Mouse (Mus musculus): ENCODE measurements at regions not wholly inside any gene's neighbourhood (a gene's known extent, or its start where the extent isn't known, plus 50 kb on each side); places are given as distances from the start of the nearest gene placed in this dataset.

DNA sequence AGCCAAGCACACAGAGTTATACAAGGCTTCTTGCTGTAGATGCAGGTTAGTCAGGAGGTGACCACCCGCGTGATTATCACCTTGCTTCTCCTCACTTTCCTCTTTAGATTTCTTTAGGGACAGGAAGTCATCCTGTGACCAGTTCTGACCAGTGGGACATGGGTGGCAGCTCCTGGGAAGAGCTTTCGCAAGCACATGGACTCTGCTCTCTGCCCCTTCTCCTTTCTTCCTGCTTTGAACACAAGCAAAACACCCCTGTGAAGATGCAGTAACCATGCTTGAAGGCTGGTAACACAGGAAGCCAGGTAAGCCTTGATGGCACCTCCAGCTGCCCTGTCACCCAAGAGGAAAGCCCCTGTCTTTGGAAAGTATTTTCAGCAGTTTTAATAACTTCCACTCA lies 64.7 kb upstream of the Zfp366 start:
- DNase-seq (ENCODE audit: low spot score) (no peak), ATAC-seq (ENCODE audit: low FRiP score, low read depth) (no peak)
- TF ChIP-seq POLR2A (IDR thresholded peaks at IDR 0.05; ENCODE audit: borderline replicate concordance, extremely low read depth, insufficient read depth, insufficient read length), result no peak
- Histone ChIP-seq H3K9ac (ENCODE audit: low read depth, low read length, severe bottlenecking) (no peak overlapping the region), H3K9me3 (ENCODE audit: control insufficient read depth, low read length) (no peaks in the 10 kb centered on the region), H3K4me2 (replicated peaks; ENCODE audit: low read depth, low read length, severe bottlenecking) (no peak overlapping the region), H3K36me3 (ENCODE audit: control insufficient read depth, insufficient read depth, low read length) (no peaks in the 10 kb centered on the region), H3K27me3 (ENCODE audit: control insufficient read depth, insufficient read depth, low read length) (no peaks in the 10 kb centered on the region), H3K4me1 (ENCODE audit: control insufficient read depth, insufficient read depth, low read length) (peaks cover 12% of the 10 kb centered on the region; the same call in 1 of the 2 replicates), H3K27ac (replicated peaks; ENCODE audit: low read depth, low read length) (no peak overlapping the region), H3K4me3 (replicated peaks; ENCODE audit: low read length) (no peak overlapping the region)
- WGBS, result 90% methylated on average over 3 of the region's 3 CpGs

DNA sequence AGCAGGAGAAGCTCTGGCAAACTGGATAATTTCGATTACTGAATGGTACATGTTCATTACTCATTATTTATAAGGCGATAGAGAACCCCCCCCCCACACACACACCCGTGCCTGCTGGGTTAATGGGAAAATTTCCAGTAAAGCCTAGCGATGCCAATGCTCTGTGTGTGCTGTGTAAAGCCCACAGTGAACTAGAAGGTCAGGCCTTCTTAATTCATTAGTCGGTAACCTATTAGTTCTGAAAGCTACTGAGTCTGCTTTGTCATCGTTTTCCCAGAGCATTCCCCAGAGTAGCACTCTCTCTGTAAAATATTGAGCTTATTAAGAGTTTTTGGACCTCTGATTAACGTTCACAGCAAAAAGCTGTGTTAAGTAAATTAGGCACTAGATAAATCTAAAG lies 65.7 kb upstream of the Zfp366 start:
- no peak overlapping the region for H3K4me2 ChIP-seq (replicated peaks; ENCODE audit: low read depth, low read length, severe bottlenecking)
- no peak overlapping the region for H3K4me3 ChIP-seq (replicated peaks; ENCODE audit: low read length)
- no peaks in the 10 kb centered on the region for H3K27me3 ChIP-seq (ENCODE audit: control insufficient read depth, insufficient read depth, low read length)
- no peak overlapping the region for H3K9ac ChIP-seq (ENCODE audit: low read depth, low read length, severe bottlenecking)
- H3K27ac ChIP-seq (replicated peaks; ENCODE audit: low read depth, low read length), result no peak overlapping the region
- no peaks in the 10 kb centered on the region for H3K36me3 ChIP-seq (ENCODE audit: control insufficient read depth, insufficient read depth, low read length)
- peaks cover 5% of the 10 kb centered on the region; the same call in 1 of the 2 replicates for H3K4me1 ChIP-seq (ENCODE audit: control insufficient read depth, insufficient read depth, low read length)
- no peaks in the 10 kb centered on the region for H3K9me3 ChIP-seq (ENCODE audit: control insufficient read depth, low read length)
- DNase-seq (ENCODE audit: low spot score), result no peak
- ATAC-seq (ENCODE audit: low FRiP score, low read depth), result no peak
- no peak for TF ChIP-seq POLR2A (IDR thresholded peaks at IDR 0.05; ENCODE audit: borderline replicate concordance, extremely low read depth, insufficient read depth, insufficient read length)
- 41% methylated on average over 7 of the region's 7 CpGs for WGBS

DNA sequence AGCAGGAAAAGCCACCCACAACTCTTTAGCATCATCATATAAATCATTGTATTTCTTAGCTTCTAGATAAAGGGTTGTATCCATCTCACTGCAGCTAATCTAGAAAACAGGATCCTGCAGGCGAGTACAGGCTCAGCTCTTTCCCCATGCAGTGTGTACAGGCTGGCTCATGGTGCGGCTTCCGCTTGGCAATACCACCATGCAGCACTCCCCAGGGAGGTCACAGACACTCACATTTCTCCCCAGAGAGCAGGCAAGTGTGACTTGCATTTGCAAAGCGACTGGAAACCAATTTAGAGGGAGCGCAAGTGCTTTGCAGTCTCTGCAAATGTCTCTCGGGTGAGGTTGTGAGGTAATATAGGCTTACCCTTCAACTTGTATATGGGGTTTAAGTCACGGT lies 69.1 kb upstream of the Zfp366 start:
- no peak for TF ChIP-seq POLR2A (IDR thresholded peaks at IDR 0.05; ENCODE audit: borderline replicate concordance, extremely low read depth, insufficient read depth, insufficient read length)
- H3K27ac ChIP-seq (replicated peaks; ENCODE audit: low read depth, low read length), result no peak overlapping the region
- H3K27me3 ChIP-seq (ENCODE audit: control insufficient read depth, insufficient read depth, low read length), result no peaks in the 10 kb centered on the region
- no peak overlapping the region for H3K4me3 ChIP-seq (replicated peaks; ENCODE audit: low read length)
- ATAC-seq (ENCODE audit: low FRiP score, low read depth) (no peak), DNase-seq (ENCODE audit: low spot score) (no peak)
- no peak overlapping the region for H3K9ac ChIP-seq (ENCODE audit: low read depth, low read length, severe bottlenecking)
- H3K4me2 ChIP-seq (replicated peaks; ENCODE audit: low read depth, low read length, severe bottlenecking), result no peak overlapping the region
- H3K36me3 ChIP-seq (ENCODE audit: control insufficient read depth, insufficient read depth, low read length), result no peaks in the 10 kb centered on the region
- 76% methylated on average over 7 of the region's 7 CpGs for WGBS
- no peaks in the 10 kb centered on the region for H3K4me1 ChIP-seq (ENCODE audit: control insufficient read depth, insufficient read depth, low read length)
- no peaks in the 10 kb centered on the region for H3K9me3 ChIP-seq (ENCODE audit: control insufficient read depth, low read length)

DNA sequence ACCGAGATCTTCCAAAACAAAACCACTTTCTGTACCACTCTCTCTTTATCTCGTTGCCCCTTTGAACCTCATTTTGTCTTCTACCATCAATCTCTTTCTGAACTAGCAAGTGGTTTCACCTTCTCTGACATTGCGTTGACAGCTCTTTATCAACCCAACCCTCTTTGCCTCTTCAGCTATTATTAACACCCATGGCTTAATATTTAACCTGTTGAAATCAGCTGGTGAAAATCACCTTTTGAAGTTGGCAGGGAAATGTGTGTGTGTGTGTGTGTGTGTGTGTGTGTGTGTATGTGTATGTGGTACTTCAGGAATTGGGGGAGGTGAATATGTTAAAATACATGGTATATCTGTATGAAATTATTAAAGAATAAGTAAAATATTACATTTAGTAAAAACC lies 70.1 kb upstream of the Zfp366 start:
- ATAC-seq (ENCODE audit: low FRiP score, low read depth), result no peak
- Histone ChIP-seq H3K4me3 (replicated peaks; ENCODE audit: low read length) (no peak overlapping the region), H3K4me2 (replicated peaks; ENCODE audit: low read depth, low read length, severe bottlenecking) (no peak overlapping the region), H3K27ac (replicated peaks; ENCODE audit: low read depth, low read length) (no peak overlapping the region), H3K9ac (ENCODE audit: low read depth, low read length, severe bottlenecking) (no peak overlapping the region), H3K27me3 (ENCODE audit: control insufficient read depth, insufficient read depth, low read length) (no peaks in the 10 kb centered on the region), H3K9me3 (ENCODE audit: control insufficient read depth, low read length) (no peaks in the 10 kb centered on the region), H3K36me3 (ENCODE audit: control insufficient read depth, insufficient read depth, low read length) (no peaks in the 10 kb centered on the region), H3K4me1 (ENCODE audit: control insufficient read depth, insufficient read depth, low read length) (no peaks in the 10 kb centered on the region)
- no peak for TF ChIP-seq POLR2A (IDR thresholded peaks at IDR 0.05; ENCODE audit: borderline replicate concordance, extremely low read depth, insufficient read depth, insufficient read length)
- DNase-seq (ENCODE audit: low spot score), result no peak
- WGBS, result 78% methylated on average over 3 of the region's 3 CpGs

DNA sequence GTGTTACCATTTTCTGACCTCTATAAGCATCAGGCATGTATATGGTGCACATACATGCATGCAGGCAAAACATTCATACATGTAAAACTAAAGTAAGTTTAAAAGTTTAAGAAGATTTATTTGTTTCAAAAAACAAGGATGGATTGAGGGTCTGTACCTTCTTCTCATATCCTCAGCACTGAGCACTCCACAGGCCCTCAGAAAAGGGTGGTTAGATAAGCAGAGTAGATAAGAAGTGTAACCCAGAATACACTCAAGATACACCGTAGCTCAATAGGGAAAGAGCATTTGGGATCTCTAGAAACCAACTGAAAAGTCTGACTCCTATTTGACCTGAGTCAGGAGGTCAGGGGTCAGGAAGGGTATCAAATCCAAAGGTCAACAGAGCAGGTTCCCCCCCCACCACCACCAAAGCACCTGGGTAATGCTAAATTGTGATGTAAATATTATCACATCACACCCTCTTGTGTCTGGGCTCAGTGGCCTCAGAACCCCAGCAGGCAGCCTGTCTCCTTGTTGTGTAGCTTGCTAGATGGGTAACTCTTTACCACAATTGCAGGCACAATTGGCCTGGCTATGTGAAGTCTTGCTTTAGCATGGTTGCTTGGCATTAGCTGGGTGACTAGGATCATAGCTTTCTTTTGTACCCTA lies 72.8 kb upstream of the Zfp366 start:
- Histone ChIP-seq H3K9me3 (ENCODE audit: control insufficient read depth, low read length) (no peaks in the 10 kb centered on the region), H3K27me3 (ENCODE audit: control insufficient read depth, insufficient read depth, low read length) (no peaks in the 10 kb centered on the region), H3K36me3 (ENCODE audit: control insufficient read depth, insufficient read depth, low read length) (no peaks in the 10 kb centered on the region), H3K27ac (replicated peaks; ENCODE audit: low read depth, low read length) (no peak overlapping the region), H3K4me2 (replicated peaks; ENCODE audit: low read depth, low read length, severe bottlenecking) (no peak overlapping the region), H3K4me3 (replicated peaks; ENCODE audit: low read length) (no peak overlapping the region), H3K4me1 (ENCODE audit: control insufficient read depth, insufficient read depth, low read length) (no peaks in the 10 kb centered on the region), H3K9ac (ENCODE audit: low read depth, low read length, severe bottlenecking) (no peak overlapping the region)
- ATAC-seq (ENCODE audit: low FRiP score, low read depth) (no peak), DNase-seq (ENCODE audit: low spot score) (no peak)
- no peak for TF ChIP-seq POLR2A (IDR thresholded peaks at IDR 0.05; ENCODE audit: borderline replicate concordance, extremely low read depth, insufficient read depth, insufficient read length)
- 91% methylated on average over 1 of the region's 1 CpGs for WGBS

DNA sequence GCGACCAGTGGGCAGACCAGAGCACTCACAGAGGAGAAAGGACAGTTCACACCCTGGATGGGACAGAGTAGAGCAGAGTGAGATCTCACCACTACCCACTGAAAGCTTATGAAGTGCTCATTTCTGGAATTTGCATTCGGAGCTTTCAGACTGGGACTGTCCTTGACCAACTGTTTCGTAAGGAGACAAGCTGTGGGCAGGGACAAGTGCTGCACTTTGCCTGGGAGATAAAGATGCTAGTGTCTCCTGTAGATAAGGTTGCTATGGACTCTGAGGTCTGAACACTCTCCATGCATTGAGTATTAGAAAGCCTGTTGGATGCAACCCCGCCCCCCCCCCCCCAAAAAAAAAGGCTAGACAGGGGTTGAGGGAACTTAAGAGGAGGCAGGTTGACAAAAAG lies 76.6 kb upstream of the Zfp366 start:
- TF ChIP-seq POLR2A (IDR thresholded peaks at IDR 0.05; ENCODE audit: borderline replicate concordance, extremely low read depth, insufficient read depth, insufficient read length), result no peak
- no peaks in the 10 kb centered on the region for H3K4me1 ChIP-seq (ENCODE audit: control insufficient read depth, insufficient read depth, low read length)
- DNase-seq (ENCODE audit: low spot score) (no peak), ATAC-seq (ENCODE audit: low FRiP score, low read depth) (no peak)
- no peaks in the 10 kb centered on the region for H3K27me3 ChIP-seq (ENCODE audit: control insufficient read depth, insufficient read depth, low read length)
- 79% methylated on average over 4 of the region's 4 CpGs for WGBS
- no peaks in the 10 kb centered on the region for H3K36me3 ChIP-seq (ENCODE audit: control insufficient read depth, insufficient read depth, low read length)
- H3K4me2 ChIP-seq (replicated peaks; ENCODE audit: low read depth, low read length, severe bottlenecking), result no peak overlapping the region
- H3K4me3 ChIP-seq (replicated peaks; ENCODE audit: low read length), result no peak overlapping the region
- no peaks in the 10 kb centered on the region for H3K9me3 ChIP-seq (ENCODE audit: control insufficient read depth, low read length)
- H3K9ac ChIP-seq (ENCODE audit: low read depth, low read length, severe bottlenecking), result no peak overlapping the region
- no peak overlapping the region for H3K27ac ChIP-seq (replicated peaks; ENCODE audit: low read depth, low read length)
